Mouse (Mus musculus): ENCODE measurements at regions not wholly inside any gene's neighbourhood (a gene's known extent, or its start where the extent isn't known, plus 50 kb on each side); places are given as distances from the start of the nearest gene placed in this dataset.

GRCm38 (mm10) chr10:106113083-106113482 is 271.9 kb upstream of the Mettl25 start:
- DNase-seq, result peak in 1 of 2 experiments; percentile 1

GRCm38 (mm10) chr10:106114743-106115486 is 273.7 kb upstream of the Mettl25 start:
- peak in 1 of 2 experiments; percentile 1 for DNase-seq

- DNase-seq, result no peak
Measured at GRCm38 (mm10) chr10:106121826-106122225, 280.6 kb upstream of the Mettl25 start.

- no peak for DNase-seq
Measured at GRCm38 (mm10) chr10:106122952-106123351, 281.8 kb upstream of the Mettl25 start.

- no peak for DNase-seq
Measured at GRCm38 (mm10) chr10:106172131-106172530, 298.0 kb upstream of the Ppfia2 start.

- DNase-seq, result no peak
Measured at GRCm38 (mm10) chr10:106174433-106174832, 295.7 kb upstream of the Ppfia2 start.

GRCm38 (mm10) chr10:106179651-106180050 is 290.5 kb upstream of the Ppfia2 start:
- no peak for DNase-seq

GRCm38 (mm10) chr10:106202566-106202965 is 267.6 kb upstream of the Ppfia2 start:
- no peak for DNase-seq

GRCm38 (mm10) chr10:106224251-106224650 is 245.9 kb upstream of the Ppfia2 start:
- DNase-seq, result no peak

GRCm38 (mm10) chr10:106242180-106242579 is 228.0 kb upstream of the Ppfia2 start:
- DNase-seq, result no peak

GRCm38 (mm10) chr10:106254106-106254505 is 216.0 kb upstream of the Ppfia2 start:
- no peak for DNase-seq

- DNase-seq, result no peak
Measured at GRCm38 (mm10) chr10:106259811-106260210, 210.3 kb upstream of the Ppfia2 start.

GRCm38 (mm10) chr10:106273335-106273734 is 196.8 kb upstream of the Ppfia2 start:
- no peak for DNase-seq

GRCm38 (mm10) chr10:106289951-106290350 is 180.2 kb upstream of the Ppfia2 start:
- no peak for DNase-seq

GRCm38 (mm10) chr10:106290736-106291135 is 179.4 kb upstream of the Ppfia2 start:
- DNase-seq, result no peak

- DNase-seq, result no peak
Measured at GRCm38 (mm10) chr10:106295501-106295900, 174.6 kb upstream of the Ppfia2 start.

GRCm38 (mm10) chr10:106335166-106335565 is 135.0 kb upstream of the Ppfia2 start:
- no peak for DNase-seq

GRCm38 (mm10) chr10:106351663-106352062 is 118.5 kb upstream of the Ppfia2 start:
- DNase-seq, result no peak

GRCm38 (mm10) chr10:106375653-106376052 is 94.5 kb upstream of the Ppfia2 start:
- DNase-seq, result no peak

- no peak for DNase-seq
Measured at GRCm38 (mm10) chr10:106376161-106376560, 94.0 kb upstream of the Ppfia2 start.

- peak in 1 of 2 experiments; percentile 23 for DNase-seq
Measured at GRCm38 (mm10) chr10:106380628-106381027, 89.5 kb upstream of the Ppfia2 start.

GRCm38 (mm10) chr10:106408705-106409104 is 61.4 kb upstream of the Ppfia2 start:
- no peak for DNase-seq

- DNase-seq, result no peak
Measured at GRCm38 (mm10) chr10:106413181-106413580, 57.0 kb upstream of the Ppfia2 start.

GRCm38 (mm10) chr10:106414990-106415389 is 55.1 kb upstream of the Ppfia2 start:
- DNase-seq, result no peak

GRCm38 (mm10) chr10:106417156-106417555 is 53.0 kb upstream of the Ppfia2 start:
- no peak for DNase-seq
